Mouse (Mus musculus): ENCODE data around the gene Cdkn1b.

Gene Cdkn1b

DNA sequence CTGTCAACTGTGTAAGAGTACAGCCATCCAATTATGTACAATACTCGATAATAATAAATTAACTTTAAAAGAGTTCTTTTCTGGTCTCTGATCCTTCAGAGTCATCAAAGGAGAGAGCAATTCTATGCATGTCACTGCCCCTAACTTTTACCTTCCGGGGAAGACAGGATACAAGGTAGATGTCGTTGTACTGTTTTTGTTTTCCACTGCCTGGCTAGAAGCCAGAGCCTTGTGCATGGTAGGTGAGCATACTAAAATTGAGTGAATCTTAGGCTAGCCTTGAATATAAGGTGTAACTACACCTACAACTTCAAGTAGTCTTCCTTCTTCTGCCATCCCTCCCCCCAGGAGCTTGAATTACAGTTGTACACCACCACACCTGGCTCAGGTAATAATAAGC, 10.9 kb downstream of the Cdkn1b start:
- DNase-seq, result no peak

- no peak for DNase-seq
These were observed 12.4 kb downstream of the Cdkn1b start for GRCm38 (mm10) chr6:134932486-134933206.

GRCm38 (mm10) chr6:134933207-134933558, 13.0 kb downstream of the Cdkn1b start:
- no peak for DNase-seq

DNA sequence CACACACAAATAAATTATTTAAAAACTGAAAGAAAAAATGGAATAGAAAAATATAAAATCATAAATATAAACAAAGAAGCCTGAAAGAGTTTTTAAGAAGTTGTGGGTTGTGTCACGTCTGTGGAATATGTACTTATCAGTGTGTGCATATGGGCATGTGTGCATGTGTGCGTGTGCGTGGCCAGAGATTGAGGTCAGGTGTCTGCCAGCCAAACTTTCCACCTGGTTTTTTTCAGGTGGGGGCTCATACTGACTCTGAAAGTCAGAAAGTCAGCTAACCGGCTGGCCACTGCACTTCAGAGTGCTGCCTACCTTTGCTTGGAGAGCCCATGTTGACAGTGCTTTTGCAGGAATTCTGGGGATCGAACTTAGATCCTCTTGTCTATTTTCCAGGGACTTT, 14.1 kb downstream of the Cdkn1b start:
- DNase-seq, result no peak

DNA sequence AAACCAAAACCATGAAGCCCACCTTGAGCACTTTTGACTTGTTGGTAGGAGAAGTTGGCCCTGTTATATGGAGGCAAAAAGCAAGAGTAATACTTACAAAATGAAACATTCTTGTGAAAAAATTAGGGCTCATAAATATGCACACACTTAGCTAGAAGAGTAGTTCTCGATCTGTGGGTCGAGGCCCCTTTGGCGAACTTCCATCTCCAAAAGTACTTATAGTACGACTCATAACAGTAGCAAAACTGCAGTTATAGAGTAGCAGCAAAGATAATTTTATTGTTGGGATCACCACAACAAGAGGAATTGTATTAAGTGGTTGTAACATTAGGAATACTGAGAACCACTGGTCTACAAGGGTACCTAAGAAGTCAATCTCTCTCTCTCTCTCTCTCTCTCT, 19.6 kb downstream of the Cdkn1b start:
- no peak for DNase-seq

GRCm38 (mm10) chr6:134943759-134944407, 23.7 kb downstream of the Cdkn1b start:
- no peak for DNase-seq

GRCm38 (mm10) chr6:134946054-134946453, 25.9 kb downstream of the Cdkn1b start:
- DNase-seq, result no peak

- DNase-seq, result no peak
These were observed 26.7 kb downstream of the Cdkn1b start for GRCm38 (mm10) chr6:134946858-134947257.

DNA sequence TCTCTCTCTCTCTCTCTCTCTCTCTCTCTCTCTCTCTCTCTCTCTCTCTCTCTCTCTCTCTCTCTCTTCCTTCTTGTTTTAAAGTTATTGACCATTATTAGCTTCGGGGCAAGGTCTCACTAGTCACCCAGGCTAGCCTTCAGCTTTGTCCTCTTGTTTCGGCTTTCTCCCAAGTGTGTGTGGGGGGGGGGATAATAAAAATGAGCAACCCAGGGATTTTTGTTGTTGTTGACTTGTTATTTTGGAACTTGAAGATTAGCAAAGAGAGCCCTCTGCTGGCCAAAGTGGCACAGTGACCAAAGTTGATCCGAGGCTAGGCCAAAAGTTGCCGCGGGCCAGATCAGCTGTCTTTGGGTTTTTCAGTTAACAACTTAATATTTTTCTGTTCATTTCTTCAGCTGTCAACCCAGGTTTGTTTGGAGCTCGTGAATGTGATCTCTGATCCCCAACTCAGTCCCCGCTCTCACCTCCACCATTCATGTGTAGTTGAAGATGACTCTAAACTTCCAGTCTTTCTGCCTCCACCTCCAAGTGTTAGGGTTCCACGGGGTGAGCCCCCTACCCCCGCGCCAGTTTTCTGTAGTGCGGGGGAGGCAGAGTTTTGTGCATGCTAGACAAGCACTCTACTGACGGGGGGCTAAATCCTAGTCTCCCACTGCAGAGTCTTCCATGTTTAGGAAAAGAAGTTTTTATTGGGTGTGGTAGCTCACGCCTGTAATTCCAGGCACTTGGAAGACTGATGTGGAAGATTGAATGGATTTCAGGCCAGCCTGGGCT, 27.3 kb downstream of the Cdkn1b start:
- DNase-seq, result peak; percentile 54

DNA sequence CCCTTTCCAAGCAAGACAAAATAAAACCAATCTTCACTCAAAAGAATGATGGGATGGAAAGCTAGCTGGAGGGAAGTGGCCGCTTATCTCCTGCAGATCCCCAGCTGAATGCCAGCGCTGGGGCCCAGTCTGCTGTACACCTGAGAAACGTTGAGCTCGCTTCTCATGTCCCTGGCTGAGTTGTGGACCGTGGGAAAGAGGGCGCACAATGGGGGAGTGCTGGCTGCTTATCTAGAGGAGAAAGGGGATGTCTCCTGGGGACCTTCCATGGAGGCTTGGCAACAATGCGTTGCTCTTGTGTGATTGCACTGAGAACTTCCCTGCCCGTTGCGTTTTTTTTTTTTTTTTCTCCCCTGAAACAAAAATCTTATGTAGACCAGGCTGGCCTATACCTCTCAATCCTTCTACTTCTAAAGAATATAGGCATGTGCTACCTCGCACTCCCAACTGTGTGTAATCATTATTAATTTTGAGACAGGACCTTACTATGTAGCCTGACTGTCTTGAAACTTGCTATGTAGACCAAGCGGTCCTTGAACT, 28.4 kb downstream of the Cdkn1b start:
- no peak for DNase-seq

DNA sequence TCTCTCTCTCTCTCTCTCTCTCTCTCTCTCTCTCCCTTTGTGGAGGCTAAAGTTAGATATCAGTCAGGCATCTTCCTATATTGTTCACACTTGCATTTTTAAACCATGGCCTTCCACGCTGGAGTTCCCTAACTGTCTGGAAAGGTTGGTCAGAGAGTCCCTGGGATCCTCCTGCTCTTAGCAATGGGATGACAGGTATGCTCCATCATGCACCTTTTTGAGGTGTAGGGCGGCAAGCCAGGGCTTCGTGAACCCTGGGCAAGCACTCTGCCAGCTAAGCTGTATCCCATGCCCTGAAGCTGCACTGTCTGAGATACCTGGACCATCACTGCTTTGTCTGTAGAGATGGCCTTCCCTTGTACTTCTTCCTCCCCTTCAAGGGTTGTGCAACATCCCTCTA, 29.0 kb downstream of the Cdkn1b start:
- no peak for DNase-seq

- no peak for DNase-seq
These were observed 31.2 kb downstream of the Cdkn1b start for GRCm38 (mm10) chr6:134951364-134951763.

- no peak for DNase-seq
These were observed 33.8 kb downstream of the Cdkn1b start for GRCm38 (mm10) chr6:134953976-134954375.

GRCm38 (mm10) chr6:134956388-134956787, 36.2 kb downstream of the Cdkn1b start:
- DNase-seq, result no peak

- DNase-seq, result no peak
These were observed 41.1 kb downstream of the Cdkn1b start for GRCm38 (mm10) chr6:134961286-134961685.

- DNase-seq, result no peak
These were observed 41.8 kb downstream of the Cdkn1b start for GRCm38 (mm10) chr6:134961858-134962517.

GRCm38 (mm10) chr6:134962518-134962893, 42.3 kb downstream of the Cdkn1b start:
- no peak for DNase-seq

GRCm38 (mm10) chr6:134963910-134964309, 43.7 kb downstream of the Cdkn1b start:
- no peak for DNase-seq

- DNase-seq, result no peak
These were observed 46.5 kb downstream of the Cdkn1b start for GRCm38 (mm10) chr6:134966681-134967080.

DNA sequence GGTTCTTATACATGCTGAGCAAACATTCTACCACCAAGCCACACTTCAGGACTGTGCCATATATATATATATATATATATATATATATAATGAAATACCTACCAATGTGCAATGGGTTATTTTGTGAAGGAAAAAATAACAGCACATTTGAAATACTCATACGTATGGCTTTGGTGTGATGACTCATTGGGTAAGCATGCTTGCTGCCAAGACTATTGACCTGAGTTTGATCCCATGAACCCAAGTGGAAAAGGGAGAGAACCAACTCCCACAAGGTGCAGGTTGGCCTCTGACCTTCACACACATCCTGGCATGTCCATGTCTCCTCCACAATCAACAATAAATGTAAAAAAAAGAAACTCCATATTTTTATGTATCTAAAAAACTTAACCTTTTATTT, 48.1 kb downstream of the Cdkn1b start:
- DNase-seq, result no peak

- no peak for DNase-seq
These were observed 49.3 kb downstream of the Cdkn1b start for GRCm38 (mm10) chr6:134969498-134969897.

DNA sequence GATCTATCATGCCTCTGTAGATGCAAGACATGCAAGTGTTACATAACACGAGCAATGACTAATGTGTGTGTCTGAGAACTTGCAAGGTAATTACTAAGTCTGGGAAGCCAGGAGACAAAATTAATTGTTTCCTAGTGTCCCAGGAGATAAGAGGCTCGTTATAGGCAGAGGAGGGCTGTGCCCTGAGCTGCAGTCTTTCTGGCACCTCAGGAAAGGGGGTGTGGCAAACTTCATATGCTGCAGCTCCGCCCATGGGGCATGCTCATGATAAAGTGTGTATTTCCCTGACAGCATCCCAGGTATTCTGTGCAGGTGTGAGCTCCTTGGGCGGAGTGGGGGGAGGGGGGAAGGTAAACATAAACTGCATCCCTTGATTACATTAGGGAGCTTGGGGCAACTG, 51.9 kb downstream of the Cdkn1b start:
- DNase-seq, result no peak
